Mouse (Mus musculus) ES-E14 (cell line): Measurements from ENCODE around the gene Mad1l1. TPM values are rescaled to one million over a fixed set of nuclear protein-coding genes. Genes with fewer than 3 reads are reported as not detected.

Source experiments
- DNase-seq: peaks from one replicate; pipeline ENCODE4 v3.0.0-alpha.2; 2013; ENCODE audit warnings: low read depth, low spot score
- H3K27ac ChIP-seq: 2 replicates; pipeline ENCODE4 v1.5.1; 2012; ENCODE audit warnings: low read depth, mild to moderate bottlenecking, low read length, moderate library complexity, mixed read lengths; ENCODE audit not compliant: poor library complexity, insufficient read depth, severe bottlenecking
- H3K36me3 ChIP-seq: 2 replicates; pipeline ENCODE4 v1.6.1; 2012; ENCODE audit warnings: mild to moderate bottlenecking, low read length, moderate library complexity, mixed read lengths; ENCODE audit not compliant: control insufficient read depth, poor library complexity, insufficient read depth, severe bottlenecking
- H3K4me1 ChIP-seq, 2 experiments: fragments of 150-350 bp in 1 of 2; sonication (generic) in 1 of 2; 2 replicates each; pipeline ENCODE4 v1.6.1; 2012; ENCODE audit warnings: low read length in 2 of 2, mild to moderate bottlenecking in 1 of 2, mixed read lengths in 1 of 2; ENCODE audit not compliant: control insufficient read depth in 2 of 2, insufficient read depth in 2 of 2, poor library complexity in 1 of 2
- H3K4me3 ChIP-seq, 2 experiments: fragments of 150-350 bp in 1 of 2; sonication (generic) in 1 of 2; 2 replicates each; pipeline ENCODE4 v1.5.1; 2012; ENCODE audit warnings: low read length in 2 of 2, low read depth in 1 of 2, mild to moderate bottlenecking in 1 of 2, mixed read lengths in 1 of 2; ENCODE audit not compliant: insufficient read depth in 1 of 2, poor library complexity in 1 of 2, severe bottlenecking in 1 of 2
- H3K9ac ChIP-seq: 2 replicates; pipeline ENCODE4 v1.6.1; 2012; ENCODE audit warnings: low read depth, mild to moderate bottlenecking, low read length, mixed read lengths; ENCODE audit not compliant: poor library complexity, insufficient read depth, severe bottlenecking
- H3K9me3 ChIP-seq: fragments of 150-350 bp; sonication (generic); 2 replicates; pipeline ENCODE4 v1.6.1; 2012; ENCODE audit warnings: low read depth, mild to moderate bottlenecking, low read length; ENCODE audit not compliant: control insufficient read depth, insufficient read depth
- CHD2 ChIP-seq: IDR thresholded peaks from 2 replicates; pipeline ENCODE4 v1.6.1; 2014; ENCODE audit warnings: mild to moderate bottlenecking, low read depth, low read length, inconsistent platforms
- HCFC1 ChIP-seq: IDR thresholded peaks from 2 replicates; pipeline ENCODE4 v1.6.1; 2012; ENCODE audit warnings: low read length, inconsistent platforms, borderline replicate concordance; ENCODE audit not compliant: insufficient read depth
- MAFK ChIP-seq: IDR thresholded peaks from 2 replicates; pipeline ENCODE4 v1.6.1; 2014; ENCODE audit warnings: mild to moderate bottlenecking, low read depth, low read length, inconsistent platforms; ENCODE audit not compliant: insufficient read depth
- ZC3H11A ChIP-seq: IDR thresholded peaks from 2 replicates; pipeline ENCODE4 v1.6.1; 2012; ENCODE audit warnings: low read depth, mild to moderate bottlenecking, inconsistent platforms, low read length, borderline replicate concordance
- ZNF384 ChIP-seq: IDR thresholded peaks from 2 replicates; pipeline ENCODE4 v1.6.1; 2012; ENCODE audit warnings: low read depth, low read length, inconsistent platforms
- in situ Hi-C, 2 experiments: fragments of 600-800 bp; cut with MboI; formaldehyde crosslinking; loops; one replicate each; pipeline ENCODE4 v1.15.1; 2025; ENCODE audit warnings: low sequenced_read_pairs in 2 of 2, inconsistent platforms in 1 of 2; ENCODE audit not compliant: unreplicated experiment in 2 of 2
- total RNA-seq: library from RNA; depleted of rRNA; stranded (reverse); fragments of 300-350 nt; gene quantifications from 2 replicates; pipeline ENCODE4 v1.2.3, GENCODE M21; 2012

The Mad1l1 gene
- total RNA-seq, 1 experiment, result 47.2 TPM

- Histone ChIP-seq H3K27ac (peak overlapping the region; percentile 30; the same call in 1 of the 2 replicates), H3K4me3 (peak overlapping the region; percentile 20 to 96; a peak in 2 of 4 replicates), H3K4me1 (peaks cover 0 to 4% of the 10 kb centered on the region in 2 experiments; a peak in 2 of 4 replicates), H3K9me3 (no peaks in the 10 kb centered on the region), H3K36me3 (peaks cover 11% of the 10 kb centered on the region), H3K9ac (no peak overlapping the region)
- in situ Hi-C loops, result no loop called here
- TF ChIP-seq ZNF384 (no peak), ZC3H11A (no peak), HCFC1 (no peak), MAFK (no peak), CHD2 (no peak)
- DNase-seq, result no peak
These were observed 11.2 kb upstream of the Mad1l1 start for GRCm38 (mm10) chr5:140332519-140332918.

- in situ Hi-C loops, result no loop called here
- peaks cover 11% of the 10 kb centered on the region for H3K36me3 ChIP-seq
- peaks cover 0 to 4% of the 10 kb centered on the region in 2 experiments; a peak in 2 of 4 replicates for H3K4me1 ChIP-seq
These were observed 10.5 kb upstream of the Mad1l1 start, which contains the start of gene Mrm2 for GRCm38 (mm10) chr5:140331615-140332512. Gene Mrm2 (minus strand): TSS chr5:140331898.

GRCm38 (mm10) chr5:140324058-140324457 lies 2.7 kb upstream of the Mad1l1 start:
- DNase-seq, result no peak
- in situ Hi-C loops, result no loop called here
- Histone ChIP-seq H3K9ac (no peak overlapping the region), H3K4me1 (peaks cover 2 to 4% of the 10 kb centered on the region in 2 experiments; a peak in 2 of 4 replicates), H3K9me3 (no peaks in the 10 kb centered on the region), H3K36me3 (peaks cover 5% of the 10 kb centered on the region), H3K27ac (no peak overlapping the region), H3K4me3 (no peak overlapping the region)
- no peak for TF ChIP-seq CHD2
- TF ChIP-seq ZC3H11A, result no peak

More at GRCm38 (mm10) chr5:140331615-140332512, 10.5 kb upstream of the Mad1l1 start, which contains the start of gene Mrm2:
- DNase-seq, result peak; percentile 89
- Histone ChIP-seq H3K9ac (peak within 1 kb of the TSS; percentile 89), H3K4me3 (peak within 1 kb of the TSS; percentile 93 to 96), H3K9me3 (no peaks in the 10 kb centered on the region), H3K27ac (peak within 1 kb of the TSS; percentile 93)
- TF ChIP-seq MAFK (no peak), CHD2 (no peak), HCFC1 (0 out of 2 replicates have a peak, but pooled peaks have one; percentile 45), ZC3H11A (no peak), ZNF384 (peak; percentile 47; the same call in 1 of the 2 replicates)

GRCm38 (mm10) chr5:140321756-140322575 lies 614 bp upstream of the Mad1l1 start:
- TF ChIP-seq ZC3H11A (no peak), HCFC1 (no peak), CHD2 (no peak), MAFK (0 out of 2 replicates have a peak, but pooled peaks have one; percentile 5)
- Histone ChIP-seq H3K4me3 (peak overlapping the region; percentile 71 to 95), H3K9ac (peak overlapping the region; percentile 70), H3K27ac (no peak overlapping the region), H3K36me3 (no peaks in the 10 kb centered on the region; the same call in 1 of the 2 replicates), H3K4me1 (peaks cover 2 to 4% of the 10 kb centered on the region in 2 experiments; a peak in 2 of 4 replicates), H3K9me3 (no peaks in the 10 kb centered on the region)
- in situ Hi-C loops, result no loop called here
- no peak for DNase-seq
